Mouse (Mus musculus) G1E (cell line): Measurements from ENCODE around the gene Trmt10c. TPM values are rescaled to one million over a fixed set of nuclear protein-coding genes. Genes with fewer than 3 reads are reported as not detected.

Source experiments
- ATAC-seq: 2 replicates; pipeline ENCODE4 v1.8.0; 2016; ENCODE audit warnings: mild to moderate bottlenecking; ENCODE audit not compliant: insufficient number of reproducible peaks, poor library complexity, low FRiP score, severe bottlenecking; ENCODE audit errors: extremely low read depth
- DNase-seq: peaks from one replicate; pipeline ENCODE4 v3.0.0; 2012; ENCODE audit warnings: low spot score
- H3K27me3 ChIP-seq: 2 replicates; pipeline ENCODE4 v1.6.1; 2012; ENCODE audit warnings: mild to moderate bottlenecking, low read length, inconsistent platforms; ENCODE audit not compliant: insufficient read depth
- H3K36me3 ChIP-seq: replicated peaks from 2 replicates; pipeline ENCODE3; 2012; ENCODE audit warnings: mild to moderate bottlenecking, inconsistent platforms
- H3K4me1 ChIP-seq: 2 replicates; pipeline ENCODE4 v1.6.1; 2012; ENCODE audit warnings: low read depth, low read length, inconsistent platforms, mixed read lengths; ENCODE audit not compliant: insufficient read depth
- H3K4me3 ChIP-seq: 2 replicates; pipeline ENCODE4 v1.5.1; 2012; ENCODE audit warnings: low read depth, mild to moderate bottlenecking, inconsistent platforms, low read length, moderate library complexity, mixed read lengths
- H3K9me3 ChIP-seq: replicated peaks from 2 replicates; pipeline ENCODE4 v1.6.1; 2012; ENCODE audit warnings: inconsistent platforms
- CTCF ChIP-seq: IDR thresholded peaks from 2 replicates; pipeline ENCODE4 v1.5.1; 2012; ENCODE audit warnings: low read depth, low read length, inconsistent platforms, mixed read lengths
- GATA1 ChIP-seq: IDR thresholded peaks from 2 replicates; pipeline ENCODE4 v1.6.1; 2012; ENCODE audit warnings: borderline replicate concordance, low read length, inconsistent platforms, mixed read lengths
- GATA2 ChIP-seq: IDR thresholded peaks from 2 replicates; pipeline ENCODE4 v1.6.1; 2012; ENCODE audit warnings: low read depth, low read length, inconsistent platforms, borderline replicate concordance
- POLR2AphosphoS5 ChIP-seq: IDR thresholded peaks from 2 replicates; pipeline ENCODE4 v1.6.1; 2012; ENCODE audit warnings: low read depth, low read length, inconsistent platforms; ENCODE audit not compliant: insufficient replicate concordance
- TAL1 ChIP-seq: conservative IDR thresholded peaks from 2 replicates; pipeline ENCODE4 v1.6.1; 2012; ENCODE audit warnings: low read depth, low read length, inconsistent platforms, mixed read lengths
- polyA plus RNA-seq: library from polyadenylated mRNA; stranded (reverse); fragments of >175 nt; gene quantifications from 2 replicates; pipeline ENCODE4 v1.2.3, GENCODE M21; 2012
- total RNA-seq, 2 experiments: library from RNA; stranded (forward) in 1 of 2; stranded (reverse) in 1 of 2; fragments of 200-1000 nt in 1 of 2; fragments of >200 nt in 1 of 2; fragmentation: Nextera tagmentation in 1 of 2; gene quantifications; 2 replicates each; pipeline ENCODE4 v1.2.3; 2014 to 2017

The Trmt10c gene
- total and polyA plus RNA-seq, 3 experiments = 13.6 to 43.8 (median 28.4) TPM

DNA sequence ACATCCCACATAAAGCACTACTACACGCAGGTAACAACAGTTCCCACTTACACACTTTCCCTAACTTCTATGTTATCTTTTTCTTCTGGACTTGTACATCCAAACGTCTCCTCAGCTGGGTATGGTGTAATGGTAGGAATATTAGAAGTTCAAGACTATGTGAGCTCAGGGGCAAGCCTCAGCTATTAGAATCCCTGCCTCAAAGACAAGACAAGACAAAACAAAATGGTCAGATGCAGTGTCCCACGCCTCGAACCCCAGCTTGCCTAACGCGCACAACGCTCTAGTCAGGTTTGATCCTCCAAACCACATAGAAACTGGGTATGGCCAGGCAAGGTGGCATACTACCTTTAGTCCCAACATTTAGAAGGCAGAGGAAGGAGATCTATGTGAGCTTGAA is 18.0 kb downstream of the Trmt10c start:
- Histone ChIP-seq H3K36me3 (peaks cover 65% of the 10 kb centered on the region), H3K27me3 (no peaks in the 10 kb centered on the region), H3K4me1 (peaks cover 13% of the 10 kb centered on the region; the same call in 1 of the 2 replicates), H3K9me3 (no peaks in the 10 kb centered on the region), H3K4me3 (no peak overlapping the region)
- no peak for ATAC-seq
- TF ChIP-seq CTCF (no peak), POLR2AphosphoS5 (no peak), GATA2 (no peak), GATA1 (no peak), TAL1 (no peak)
- DNase-seq = no peak

DNA sequence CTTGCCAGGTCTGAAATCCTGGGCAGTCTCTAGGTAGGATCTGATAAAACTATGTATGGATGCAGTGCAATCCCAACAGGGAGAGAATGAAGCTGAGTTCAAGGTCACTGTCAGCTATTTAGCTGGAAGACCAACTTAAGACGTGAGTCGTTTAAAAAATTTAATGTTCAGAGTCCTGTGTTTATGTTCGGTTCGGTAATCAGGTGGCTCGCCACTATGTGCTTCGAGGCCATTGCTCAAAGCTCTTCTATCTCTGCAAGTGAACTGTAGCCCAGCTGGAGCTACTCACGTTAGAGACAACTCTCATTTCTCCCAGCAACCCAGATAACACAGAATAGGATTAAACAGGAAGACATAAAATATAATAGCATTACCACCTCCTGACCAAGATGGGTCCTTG is 23.5 kb downstream of the Trmt10c start:
- peaks cover 23% of the 10 kb centered on the region for H3K4me1 ChIP-seq
- no peak overlapping the region for H3K4me3 ChIP-seq
- H3K27me3 ChIP-seq = no peaks in the 10 kb centered on the region
- DNase-seq = no peak
- no peaks in the 10 kb centered on the region; the same call in 1 of the 2 replicates for H3K9me3 ChIP-seq
- no peak for ATAC-seq
- peaks cover 73% of the 10 kb centered on the region for H3K36me3 ChIP-seq
- TF ChIP-seq TAL1 (no peak), CTCF (no peak), GATA1 (no peak), POLR2AphosphoS5 (no peak), GATA2 (no peak)

- Histone ChIP-seq H3K4me3 (no peak overlapping the region), H3K27me3 (no peaks in the 10 kb centered on the region), H3K9me3 (no peaks in the 10 kb centered on the region; the same call in 1 of the 2 replicates), H3K4me1 (peaks cover 29% of the 10 kb centered on the region), H3K36me3 (peaks cover 66% of the 10 kb centered on the region)
- DNase-seq = no peak
- ATAC-seq = no peak
- TF ChIP-seq POLR2AphosphoS5 (no peak), GATA1 (no peak), CTCF (no peak), TAL1 (no peak), GATA2 (no peak)
Measured at GRCm38 (mm10) chr16:56012789-56013743, 24.6 kb downstream of the Trmt10c start.

- no peak for TF ChIP-seq GATA1
- no peak for TF ChIP-seq GATA2
- TF ChIP-seq CTCF = no peak
- TF ChIP-seq TAL1 = no peak
- no peak for TF ChIP-seq POLR2AphosphoS5
- DNase-seq (no peak), ATAC-seq (peak; percentile 40; the same call in 1 of the 2 replicates)
- no peaks in the 10 kb centered on the region for H3K27me3 ChIP-seq
- H3K36me3 ChIP-seq = peaks cover 78% of the 10 kb centered on the region
- H3K4me1 ChIP-seq = peaks cover 21% of the 10 kb centered on the region
- H3K4me3 ChIP-seq = no peak overlapping the region
- no peaks in the 10 kb centered on the region; the same call in 1 of the 2 replicates for H3K9me3 ChIP-seq
Measured at GRCm38 (mm10) chr16:56008862-56009261, 28.8 kb downstream of the Trmt10c start.

- H3K36me3 ChIP-seq = peaks cover 82% of the 10 kb centered on the region
- peaks cover 19% of the 10 kb centered on the region for H3K4me1 ChIP-seq
- DNase-seq = no peak
- ATAC-seq = no peak
- no peaks in the 10 kb centered on the region for H3K27me3 ChIP-seq
- H3K9me3 ChIP-seq = no peaks in the 10 kb centered on the region
- no peak overlapping the region for H3K4me3 ChIP-seq
- TF ChIP-seq GATA2 (no peak), POLR2AphosphoS5 (no peak), CTCF (no peak), GATA1 (no peak), TAL1 (no peak)
Measured at GRCm38 (mm10) chr16:56006798-56007197, 30.8 kb downstream of the Trmt10c start.

DNA sequence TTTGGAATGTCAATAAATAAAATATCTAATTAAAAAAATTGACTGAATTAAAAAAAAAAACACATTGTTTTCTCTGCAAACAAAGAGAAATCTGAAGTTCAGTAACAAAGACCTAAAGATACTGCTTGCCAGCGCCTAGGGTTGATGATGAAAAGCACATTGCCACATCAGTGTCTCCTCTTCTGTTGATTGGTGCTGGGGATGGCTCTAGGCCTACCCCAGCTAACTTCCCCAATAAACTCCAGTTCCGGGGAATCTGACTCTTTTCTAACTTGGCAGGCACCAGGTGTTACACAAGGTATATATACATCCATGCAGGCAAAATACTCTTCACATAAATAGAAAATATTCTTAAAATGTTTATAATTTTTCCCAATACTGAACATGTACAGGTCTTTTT is 43.4 kb downstream of the Trmt10c start:
- Histone ChIP-seq H3K4me1 (peaks cover 2% of the 10 kb centered on the region; the same call in 1 of the 2 replicates), H3K27me3 (no peaks in the 10 kb centered on the region), H3K36me3 (peaks cover 83% of the 10 kb centered on the region), H3K4me3 (no peak overlapping the region), H3K9me3 (no peaks in the 10 kb centered on the region)
- TF ChIP-seq TAL1 = no peak
- no peak for TF ChIP-seq GATA2
- TF ChIP-seq CTCF = no peak
- TF ChIP-seq POLR2AphosphoS5 = no peak
- no peak for TF ChIP-seq GATA1
- DNase-seq = no peak
- no peak for ATAC-seq
